Mouse (Mus musculus): ENCODE measurements at regions not wholly inside any gene's neighbourhood (a gene's known extent, or its start where the extent isn't known, plus 50 kb on each side); places are given as distances from the start of the nearest gene placed in this dataset.

DNA sequence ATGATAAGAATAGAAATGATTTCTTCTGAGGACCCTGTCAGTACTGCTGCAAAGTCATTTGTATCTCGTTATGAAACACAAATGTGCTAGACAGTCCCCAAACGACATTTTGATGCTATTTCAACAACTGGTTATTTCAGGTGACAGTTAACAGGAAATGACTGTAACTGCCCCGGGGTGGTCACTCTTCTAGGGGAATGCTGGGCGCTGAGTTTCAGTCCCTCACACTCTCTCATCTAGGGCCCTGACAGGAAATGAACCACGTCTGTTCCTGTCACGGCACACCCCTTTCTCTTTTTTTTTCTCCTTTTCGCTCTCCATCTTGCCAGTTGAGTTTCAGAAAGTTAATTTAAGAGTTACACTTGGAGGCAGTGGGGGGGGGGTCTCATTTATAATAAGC is 556.2 kb downstream of the Ccdc171 start:
- no peaks in the 10 kb centered on the region for H3K9me3 ChIP-seq
- no peak overlapping the region for H3K27ac ChIP-seq
- H3K27me3 ChIP-seq = no peaks in the 10 kb centered on the region
- no peaks in the 10 kb centered on the region for H3K4me1 ChIP-seq (replicated peaks)
- no peaks in the 10 kb centered on the region for H3K36me3 ChIP-seq
- ATAC-seq = no peak
- no peak overlapping the region for H3K4me3 ChIP-seq (replicated peaks)
- H3K4me2 ChIP-seq (replicated peaks) = no peak overlapping the region
- H3K9ac ChIP-seq (replicated peaks) = no peak overlapping the region
- WGBS = 78% methylated on average over 7 of the region's 7 CpGs

DNA sequence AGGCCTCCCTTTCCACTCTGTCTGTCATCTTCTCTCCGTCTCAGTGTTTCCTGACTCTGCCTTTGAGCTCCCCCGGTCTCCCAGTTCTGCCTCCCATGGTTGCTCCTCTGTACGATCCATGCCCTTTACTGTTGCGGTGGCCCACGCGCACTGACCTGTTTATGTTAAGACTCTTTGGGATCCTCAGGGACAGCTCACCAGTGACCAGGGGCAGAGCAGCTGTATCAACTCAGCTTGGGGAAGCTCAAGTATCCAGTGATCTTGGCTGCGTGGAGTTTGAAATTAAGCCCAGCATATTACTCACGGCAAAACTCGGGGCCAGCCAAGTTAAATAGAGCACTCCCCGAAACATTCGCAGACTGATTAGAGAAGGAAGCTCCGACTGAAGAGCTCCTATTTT is 562.8 kb downstream of the Ccdc171 start:
- peaks cover 10% of the 10 kb centered on the region for H3K4me1 ChIP-seq (replicated peaks)
- no peak overlapping the region for H3K9ac ChIP-seq (replicated peaks)
- H3K9me3 ChIP-seq = no peaks in the 10 kb centered on the region
- 89% methylated on average over 12 of the region's 12 CpGs for whole genome bisulfite sequencing
- no peak overlapping the region for H3K27ac ChIP-seq
- H3K4me2 ChIP-seq (replicated peaks) = no peak overlapping the region
- H3K36me3 ChIP-seq = no peaks in the 10 kb centered on the region
- H3K4me3 ChIP-seq (replicated peaks) = no peak overlapping the region
- H3K27me3 ChIP-seq = no peaks in the 10 kb centered on the region
- ATAC-seq = no peak

DNA sequence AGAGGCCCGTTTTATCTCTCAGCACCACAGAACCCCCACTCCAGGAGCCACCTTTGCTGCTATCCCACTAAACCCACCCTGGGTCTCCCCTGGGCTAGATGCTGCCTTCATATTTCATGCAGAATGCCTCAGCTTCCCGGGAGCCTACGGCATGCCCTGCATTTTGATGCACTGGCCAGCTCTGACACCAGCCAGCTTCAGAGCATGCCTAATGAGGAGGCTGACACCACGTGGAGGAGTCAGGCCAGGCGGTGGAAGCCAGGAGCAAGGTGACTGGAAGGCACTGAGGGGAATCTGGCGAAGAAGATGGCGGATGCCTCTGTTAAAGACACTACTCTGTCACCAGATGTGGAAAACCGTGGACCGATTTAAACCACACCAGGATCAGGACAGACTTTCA is 567.2 kb downstream of the Ccdc171 start:
- 51% methylated on average over 9 of the region's 9 CpGs for WGBS
- Histone ChIP-seq H3K27ac (peak overlapping the region; percentile 60), H3K36me3 (no peaks in the 10 kb centered on the region), H3K4me1 (replicated peaks) (peaks cover 10% of the 10 kb centered on the region), H3K9me3 (no peaks in the 10 kb centered on the region), H3K27me3 (no peaks in the 10 kb centered on the region), H3K9ac (replicated peaks) (no peak overlapping the region), H3K4me2 (replicated peaks) (no peak overlapping the region), H3K4me3 (replicated peaks) (no peak overlapping the region)
- peak; percentile 85 for ATAC-seq

DNA sequence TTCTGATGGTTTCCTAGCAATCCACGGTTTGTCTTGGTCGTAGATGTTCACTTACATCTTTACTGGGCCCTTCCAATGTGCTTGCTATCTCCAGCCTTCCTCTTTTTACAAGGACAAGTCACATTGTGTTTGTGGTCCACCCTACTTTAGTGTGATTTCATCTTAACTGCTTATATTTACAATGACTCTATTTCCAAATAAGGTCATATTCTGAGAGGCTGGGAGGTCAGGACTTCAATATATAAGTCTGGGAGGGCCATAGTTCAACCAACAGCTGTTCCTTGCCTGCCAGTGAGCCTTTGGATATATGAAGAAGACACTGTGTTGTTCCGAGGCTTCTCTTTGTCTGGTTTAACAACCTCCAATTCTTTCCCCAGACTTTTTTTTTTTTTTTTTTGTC is 569.9 kb downstream of the Ccdc171 start:
- no peak for ATAC-seq
- H3K4me1 ChIP-seq (replicated peaks) = peaks cover 10% of the 10 kb centered on the region
- WGBS = 92% methylated on average over 3 of the region's 3 CpGs
- no peaks in the 10 kb centered on the region for H3K36me3 ChIP-seq
- no peaks in the 10 kb centered on the region for H3K9me3 ChIP-seq
- H3K27me3 ChIP-seq = no peaks in the 10 kb centered on the region
- H3K4me3 ChIP-seq (replicated peaks) = no peak overlapping the region
- no peak overlapping the region for H3K27ac ChIP-seq
- no peak overlapping the region for H3K9ac ChIP-seq (replicated peaks)
- no peak overlapping the region for H3K4me2 ChIP-seq (replicated peaks)

DNA sequence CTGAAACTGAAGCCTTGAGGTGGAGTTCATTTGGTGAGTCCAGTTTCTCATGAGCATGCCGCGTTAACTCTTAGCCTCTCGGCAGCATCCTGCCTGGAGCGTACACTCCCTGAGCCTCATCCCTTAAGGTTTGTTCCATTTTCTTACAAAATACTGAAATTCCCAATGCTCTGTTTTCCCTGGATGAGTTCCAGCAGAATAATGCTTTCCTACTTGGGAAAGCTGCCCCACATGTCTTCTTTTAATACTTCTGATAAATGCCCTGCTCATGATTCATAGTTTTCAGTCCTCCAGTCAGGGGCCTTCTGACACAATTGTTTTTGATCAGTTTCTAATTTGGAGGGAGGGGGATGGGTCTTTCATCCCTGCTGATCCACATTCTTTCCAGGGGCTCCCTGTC is 570.7 kb downstream of the Ccdc171 start:
- Histone ChIP-seq H3K4me1 (replicated peaks) (peaks cover 10% of the 10 kb centered on the region), H3K4me3 (replicated peaks) (no peak overlapping the region), H3K9me3 (no peaks in the 10 kb centered on the region), H3K9ac (replicated peaks) (no peak overlapping the region), H3K36me3 (no peaks in the 10 kb centered on the region), H3K27ac (no peak overlapping the region), H3K4me2 (replicated peaks) (no peak overlapping the region), H3K27me3 (no peaks in the 10 kb centered on the region)
- no peak for ATAC-seq
- WGBS = 97% methylated on average over 4 of the region's 4 CpGs

DNA sequence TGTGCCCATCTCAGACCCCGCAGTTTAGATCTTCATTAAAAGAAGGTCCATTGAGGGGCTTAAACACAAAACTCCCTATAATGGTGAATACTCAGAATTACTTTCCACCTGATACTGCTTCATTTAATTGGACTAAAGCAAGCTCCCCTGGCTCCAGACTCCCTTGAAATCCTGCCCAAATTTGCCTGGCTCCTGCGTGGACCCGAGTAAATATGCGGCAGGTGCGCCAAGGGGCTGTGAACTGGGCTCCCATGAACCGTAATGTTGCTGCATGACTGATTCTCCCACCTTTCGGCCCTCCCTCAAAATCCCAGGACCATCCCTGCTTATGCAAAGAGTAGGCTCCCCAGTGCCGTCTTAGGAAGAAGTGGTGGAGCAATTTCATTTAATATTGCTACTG is 573.7 kb downstream of the Ccdc171 start:
- Histone ChIP-seq H3K9ac (replicated peaks) (no peak overlapping the region), H3K4me3 (replicated peaks) (no peak overlapping the region), H3K27me3 (no peaks in the 10 kb centered on the region), H3K36me3 (no peaks in the 10 kb centered on the region), H3K4me1 (replicated peaks) (no peaks in the 10 kb centered on the region), H3K27ac (no peak overlapping the region), H3K4me2 (replicated peaks) (no peak overlapping the region), H3K9me3 (no peaks in the 10 kb centered on the region)
- no peak for ATAC-seq
- 83% methylated on average over 8 of the region's 8 CpGs for WGBS

DNA sequence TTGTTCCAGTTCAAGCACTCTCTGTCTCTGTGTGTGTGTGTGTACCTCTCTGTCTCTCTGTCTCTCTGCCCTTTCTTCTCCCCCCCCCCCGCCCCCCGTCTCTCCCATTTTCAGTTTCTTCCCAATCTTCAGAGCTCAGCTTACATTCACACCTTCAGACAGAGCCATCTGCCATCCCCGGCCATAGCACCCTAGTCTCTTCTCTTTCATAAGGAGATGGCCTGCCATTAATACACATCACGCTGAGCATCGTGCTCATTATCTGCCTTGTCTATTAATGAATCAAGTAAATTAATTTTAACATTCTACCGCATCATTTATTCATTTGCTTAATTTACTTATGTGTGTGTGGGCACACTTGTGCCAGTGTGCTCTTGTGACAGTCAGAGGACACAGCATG is 573.2 kb downstream of the Bnc2 start:
- Histone ChIP-seq H3K9me3 (no peaks in the 10 kb centered on the region), H3K4me3 (replicated peaks) (no peak overlapping the region), H3K4me1 (replicated peaks) (no peaks in the 10 kb centered on the region), H3K27me3 (0 out of 2 replicates have a peak, but pooled peaks cover 2% of the 10 kb centered on the region), H3K36me3 (no peaks in the 10 kb centered on the region), H3K27ac (no peak overlapping the region), H3K9ac (replicated peaks) (no peak overlapping the region), H3K4me2 (replicated peaks) (no peak overlapping the region)
- no peak for ATAC-seq
- WGBS = 83% methylated on average over 6 of the region's 6 CpGs

DNA sequence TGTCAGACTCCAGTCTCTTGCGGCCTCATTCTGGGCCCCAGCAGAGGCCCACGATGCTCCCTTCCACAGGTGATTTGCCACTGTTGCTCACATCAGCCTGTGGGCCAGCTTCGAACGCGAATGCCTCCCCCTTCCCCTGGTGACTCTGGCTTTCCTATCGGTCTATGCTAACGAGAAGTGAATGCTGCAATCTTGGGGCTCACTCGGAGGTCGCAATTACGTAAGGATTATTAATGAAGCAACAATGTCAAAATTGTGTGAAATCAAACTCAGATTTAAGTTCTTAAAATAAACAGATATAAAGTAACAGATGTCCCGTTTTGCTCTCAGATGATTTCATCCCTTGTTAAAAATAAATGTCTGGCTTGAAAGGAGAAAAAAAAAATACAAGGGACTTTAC is 572.3 kb downstream of the Bnc2 start:
- H3K27ac ChIP-seq = no peak overlapping the region
- H3K36me3 ChIP-seq = no peaks in the 10 kb centered on the region
- no peak overlapping the region for H3K4me3 ChIP-seq (replicated peaks)
- no peak overlapping the region for H3K4me2 ChIP-seq (replicated peaks)
- ATAC-seq = no peak
- no peaks in the 10 kb centered on the region for H3K9me3 ChIP-seq
- WGBS = 74% methylated on average over 11 of the region's 11 CpGs
- no peaks in the 10 kb centered on the region; the same call in 1 of the 2 replicates for H3K4me1 ChIP-seq (replicated peaks)
- 0 out of 2 replicates have a peak, but pooled peaks cover 3% of the 10 kb centered on the region for H3K27me3 ChIP-seq
- no peak overlapping the region for H3K9ac ChIP-seq (replicated peaks)

DNA sequence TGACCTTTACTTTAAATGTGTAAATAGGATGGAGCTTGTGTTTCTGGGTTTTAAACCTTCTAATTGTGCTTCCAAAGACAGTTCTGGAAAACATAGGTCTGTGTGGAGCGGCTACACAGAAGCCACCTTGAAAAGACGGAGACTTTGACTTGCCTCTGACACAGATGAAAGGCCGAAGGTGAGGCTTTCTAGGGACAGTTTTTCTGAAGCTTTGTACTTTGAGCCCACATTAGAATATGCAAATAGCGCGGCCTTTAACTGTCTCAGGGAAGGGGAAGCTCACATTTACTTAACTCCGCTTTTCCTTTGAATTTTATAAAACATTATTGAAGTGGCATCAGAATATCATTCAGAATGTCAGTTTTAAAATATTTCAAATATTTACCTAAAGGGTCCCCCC is 566.5 kb downstream of the Bnc2 start:
- Histone ChIP-seq H3K9me3 (no peaks in the 10 kb centered on the region), H3K27me3 (peaks cover 10% of the 10 kb centered on the region; the same call in 1 of the 2 replicates), H3K9ac (replicated peaks) (no peak overlapping the region), H3K4me1 (replicated peaks) (peaks cover 26% of the 10 kb centered on the region), H3K4me3 (replicated peaks) (no peak overlapping the region), H3K36me3 (no peaks in the 10 kb centered on the region), H3K4me2 (replicated peaks) (no peak overlapping the region), H3K27ac (no peak overlapping the region)
- WGBS = 73% methylated on average over 6 of the region's 6 CpGs
- no peak for ATAC-seq

DNA sequence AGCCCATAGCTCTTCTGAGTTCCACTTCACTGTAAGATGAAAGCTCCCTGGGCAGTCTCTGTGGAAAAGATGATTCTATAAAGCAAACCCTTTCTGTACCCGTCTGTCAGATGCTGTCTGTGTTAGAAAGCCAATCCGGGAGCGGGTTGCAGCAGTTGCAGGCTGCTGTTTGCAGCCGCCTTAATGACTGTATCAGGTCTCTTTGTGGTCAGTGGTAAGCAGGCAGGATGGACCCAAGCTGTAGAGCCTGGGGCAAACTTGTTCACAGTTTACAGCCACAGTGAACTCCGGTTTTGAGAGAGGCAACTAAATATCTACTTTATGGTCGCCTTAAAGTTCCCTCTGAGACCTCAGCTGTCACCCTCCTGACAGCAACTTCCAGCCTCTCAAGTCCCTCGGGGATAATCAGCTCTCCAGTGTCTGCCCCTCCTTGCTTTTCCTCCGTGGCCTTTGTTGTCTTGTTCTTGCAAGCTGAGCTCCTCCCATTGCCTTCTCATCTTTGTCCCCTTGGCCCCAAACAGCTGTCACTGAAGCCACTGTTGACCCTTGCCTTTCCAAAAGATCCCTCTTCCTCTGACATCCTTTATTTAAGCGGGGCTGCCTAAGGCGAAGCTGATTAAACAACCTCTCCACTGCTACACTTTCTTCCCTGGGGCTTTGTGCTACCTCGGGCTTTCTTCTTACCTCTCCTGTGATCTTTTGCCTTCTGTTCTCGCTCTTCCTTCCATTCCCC is 565.1 kb downstream of the Bnc2 start:
- no peaks in the 10 kb centered on the region for H3K36me3 ChIP-seq
- H3K9me3 ChIP-seq = no peaks in the 10 kb centered on the region
- H3K27me3 ChIP-seq = peaks cover 10% of the 10 kb centered on the region; the same call in 1 of the 2 replicates
- peak; percentile 78 for ATAC-seq
- H3K9ac ChIP-seq (replicated peaks) = no peak overlapping the region
- 0 out of 2 replicates have a peak overlapping the region, but pooled peaks have one; percentile 19 for H3K4me2 ChIP-seq (replicated peaks)
- no peak overlapping the region for H3K4me3 ChIP-seq (replicated peaks)
- peaks cover 26% of the 10 kb centered on the region for H3K4me1 ChIP-seq (replicated peaks)
- H3K27ac ChIP-seq = peak overlapping the region; percentile 36
- WGBS = 5% methylated on average over 12 of the region's 12 CpGs

DNA sequence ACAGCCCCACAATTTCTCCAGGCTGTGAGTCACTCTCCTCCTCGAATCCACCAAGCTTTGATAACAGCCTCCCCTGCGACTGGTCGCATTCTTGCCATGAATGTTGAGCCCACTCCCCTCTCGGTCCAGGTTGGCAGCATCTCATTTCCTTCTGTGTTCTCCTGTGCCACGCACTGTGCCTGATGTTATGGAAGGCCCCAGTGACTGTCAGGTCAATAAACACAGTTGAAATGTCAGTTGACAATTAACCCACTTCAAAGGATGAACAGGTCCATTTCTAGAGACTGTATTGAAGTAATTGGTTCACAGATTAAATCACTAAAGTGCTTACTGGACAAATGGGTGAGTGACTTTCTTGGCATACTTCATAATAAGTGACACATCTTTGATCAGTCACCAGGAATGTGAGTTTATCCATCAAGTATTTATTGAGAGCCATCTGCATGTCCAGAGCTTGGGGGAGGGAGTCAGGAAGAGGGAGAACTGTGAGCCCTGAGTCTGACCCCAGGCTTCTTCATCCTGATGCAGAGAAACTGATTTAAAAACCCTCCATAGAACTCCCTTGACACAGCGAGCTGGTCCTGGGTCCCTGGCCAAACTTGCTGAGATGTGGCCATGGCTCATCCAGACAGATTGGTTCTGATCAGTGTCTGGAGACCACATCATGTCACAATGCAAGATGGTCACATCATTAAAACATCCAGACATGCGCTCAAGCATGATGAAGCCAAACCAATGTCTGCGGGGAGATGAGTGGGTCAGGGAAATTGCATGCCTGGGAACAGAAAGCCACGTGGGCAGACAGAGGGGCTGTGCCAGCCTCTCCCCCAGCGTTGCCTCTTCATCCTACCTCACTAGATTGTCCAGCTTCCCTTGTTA is 560.7 kb downstream of the Bnc2 start:
- WGBS = 79% methylated on average over 10 of the region's 10 CpGs
- H3K27me3 ChIP-seq = peaks cover 7% of the 10 kb centered on the region; the same call in 1 of the 2 replicates
- H3K9me3 ChIP-seq = no peaks in the 10 kb centered on the region
- H3K4me3 ChIP-seq (replicated peaks) = no peak overlapping the region
- no peaks in the 10 kb centered on the region for H3K36me3 ChIP-seq
- no peak overlapping the region for H3K9ac ChIP-seq (replicated peaks)
- peaks cover 21% of the 10 kb centered on the region for H3K4me1 ChIP-seq (replicated peaks)
- H3K27ac ChIP-seq = no peak overlapping the region
- no peak for ATAC-seq
- no peak overlapping the region for H3K4me2 ChIP-seq (replicated peaks)

DNA sequence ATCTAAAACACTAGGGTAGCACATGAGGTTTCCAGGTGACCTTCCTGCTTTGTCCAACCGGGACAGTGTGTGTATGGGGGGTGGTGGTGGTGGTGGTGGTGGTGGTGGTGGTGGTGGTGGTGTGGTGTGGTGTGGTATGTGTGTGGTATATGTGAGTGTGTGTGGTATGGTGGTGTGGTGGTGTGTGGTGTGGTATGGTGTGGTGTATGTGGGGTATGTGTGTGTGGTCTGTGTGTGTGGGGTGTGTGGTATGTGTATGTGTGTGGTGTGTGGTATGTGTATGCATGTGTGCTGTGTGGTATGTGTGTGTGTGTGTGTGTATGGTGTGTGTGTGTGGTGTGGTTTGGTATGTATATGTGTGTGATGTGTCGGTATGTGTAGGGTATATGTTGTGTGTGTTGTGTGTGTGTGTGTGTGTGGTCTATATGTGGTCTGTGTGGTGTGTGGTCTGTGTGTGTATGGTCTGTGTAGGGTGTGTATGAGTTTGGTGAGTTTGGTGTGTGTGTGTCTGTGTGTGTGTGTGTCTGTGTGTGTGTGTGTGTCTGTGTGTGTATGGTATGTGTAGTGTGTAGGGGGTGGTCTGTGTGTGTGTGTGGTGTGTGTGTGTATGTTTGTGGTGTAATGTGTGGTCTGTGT is 556.7 kb downstream of the Bnc2 start:
- H3K4me2 ChIP-seq (replicated peaks) = no peak overlapping the region
- 90% methylated on average over 2 of the region's 2 CpGs for WGBS

More for the DNA sequence above, 556.7 kb downstream of the Bnc2 start:
- Histone ChIP-seq H3K4me1 (replicated peaks) (peaks cover 24% of the 10 kb centered on the region), H3K9ac (replicated peaks) (no peak overlapping the region), H3K27ac (no peak overlapping the region), H3K9me3 (no peaks in the 10 kb centered on the region), H3K36me3 (no peaks in the 10 kb centered on the region), H3K4me3 (replicated peaks) (no peak overlapping the region), H3K27me3 (no peaks in the 10 kb centered on the region)
- peak; percentile 65 for ATAC-seq

Data from midbrain, embryonic 13.5 days (tissue).